Mouse (Mus musculus) c-Kit-negative CD71-positive TER-119-positive erythroid progenitor cells, embryonic 14.5 days (primary cell): ENCODE measurements around the gene Chst12.

Experiments
- DNase-seq: peaks from one replicate; pipeline ENCODE4 v3.0.0-alpha.2; 2013; ENCODE audit warnings: low read depth, low spot score

The Chst12 gene

GRCm38 (mm10) chr5:140517159-140517920, 12.0 kb downstream of the Chst12 start:
- no peak for DNase-seq

- no peak for DNase-seq
These were observed 12.5 kb downstream of the Chst12 start for GRCm38 (mm10) chr5:140517921-140518230.

- DNase-seq = no peak
These were observed 15.8 kb downstream of the Chst12 start for GRCm38 (mm10) chr5:140521196-140521595.

- DNase-seq = no peak
These were observed 21.4 kb downstream of the Chst12 start for GRCm38 (mm10) chr5:140526754-140527153.

GRCm38 (mm10) chr5:140538111-140538683, 32.8 kb downstream of the Chst12 start:
- no peak for DNase-seq

- DNase-seq = peak; percentile 61
These were observed 34.8 kb downstream of the Chst12 start for GRCm38 (mm10) chr5:140540106-140540505.

GRCm38 (mm10) chr5:140542811-140543575, 37.6 kb downstream of the Chst12 start:
- no peak for DNase-seq

GRCm38 (mm10) chr5:140545651-140546050, 40.3 kb downstream of the Chst12 start:
- no peak for DNase-seq

- no peak for DNase-seq
These were observed 41.0 kb downstream of the Chst12 start for GRCm38 (mm10) chr5:140546332-140546731.

GRCm38 (mm10) chr5:140549306-140550047, 44.1 kb downstream of the Chst12 start:
- DNase-seq = no peak

- DNase-seq = no peak
These were observed 48.4 kb downstream of the Chst12 start for GRCm38 (mm10) chr5:140553719-140554118.

- DNase-seq = no peak
These were observed 51.5 kb downstream of the Chst12 start for GRCm38 (mm10) chr5:140556859-140557258.

- DNase-seq = no peak
These were observed 57.3 kb downstream of the Chst12 start for GRCm38 (mm10) chr5:140562601-140563000.

GRCm38 (mm10) chr5:140564896-140565295, 59.5 kb downstream of the Chst12 start, which contains the start of gene Grifin:
Gene Grifin, minus strand, starts transcription at chr5:140565071.
- DNase-seq = peak; percentile 30

- DNase-seq = no peak
These were observed 60.1 kb downstream of the Chst12 start for GRCm38 (mm10) chr5:140565451-140565850.

GRCm38 (mm10) chr5:140565856-140566255, 60.5 kb downstream of the Chst12 start:
- DNase-seq = no peak

- no peak for DNase-seq
These were observed 60.9 kb downstream of the Chst12 start for GRCm38 (mm10) chr5:140566271-140566670.

GRCm38 (mm10) chr5:140567321-140567720, 62.0 kb downstream of the Chst12 start:
- peak; percentile 48 for DNase-seq

- no peak for DNase-seq
These were observed 62.4 kb downstream of the Chst12 start for GRCm38 (mm10) chr5:140567751-140568150.

- peak; percentile 54 for DNase-seq
These were observed 63.1 kb downstream of the Chst12 start for GRCm38 (mm10) chr5:140568321-140568970.

- no peak for DNase-seq
These were observed 63.8 kb downstream of the Chst12 start for GRCm38 (mm10) chr5:140569032-140569595.
